Mouse (Mus musculus): ENCODE measurements around the gene Csta1. TPM values are rescaled to one million over a fixed set of nuclear protein-coding genes. Genes with fewer than 3 reads are reported as not detected.
"Not testable (repeated sequence)": the region's sequence is repeated elsewhere in the genome, so short reads cannot be mapped to it uniquely, and the experiment has no call there.

Gene Csta1
- polyA plus RNA-seq (2015; fragmentation: Nextera tagmentation; extraction: Ambion mirVana), result 0.55 TPM in 1 of 2 replicates, not detected in the other

DNA sequence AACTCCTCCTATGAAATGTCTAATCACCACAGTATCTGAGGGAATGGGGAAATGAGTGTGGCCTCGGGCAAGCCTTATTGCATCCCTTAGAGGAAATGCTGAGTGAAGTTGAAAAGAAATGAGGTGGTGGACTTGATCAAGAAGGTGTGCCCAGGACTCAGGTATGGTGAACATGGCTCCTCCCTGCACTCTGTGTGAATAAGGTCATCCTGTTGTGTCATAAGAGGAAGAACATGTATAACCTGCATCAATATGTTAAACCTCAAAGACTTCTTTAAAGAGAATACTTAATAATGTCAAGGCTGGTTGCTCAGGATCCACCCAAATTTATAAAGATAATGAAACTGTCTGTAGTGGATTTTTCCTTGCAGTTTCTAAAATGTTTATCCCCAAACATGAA, at the start of gene Csta1:
Csta1 (minus strand) TSS at position 101 of the 400 bp plus-strand sequence.
- H3K27me3 ChIP-seq, result no peaks in the 10 kb centered on the region
- no peak within 1 kb of the TSS for H3K4me2 ChIP-seq
- H3K27ac ChIP-seq, result no peak within 1 kb of the TSS
- ATAC-seq (ENCODE audit: insufficient number of reproducible peaks, insufficient read depth, low FRiP score, low TSS enrichment, low read depth), result no peak
- no peaks in the 10 kb centered on the region for H3K36me3 ChIP-seq
- H3K4me1 ChIP-seq, result no peaks in the 10 kb centered on the region
- H3K9me3 ChIP-seq, result no peaks in the 10 kb centered on the region
- WGBS, result 80% methylated on average over 1 of the region's 1 CpGs
- no peak within 1 kb of the TSS for H3K9ac ChIP-seq
- H3K4me3 ChIP-seq, result no peak within 1 kb of the TSS

DNA sequence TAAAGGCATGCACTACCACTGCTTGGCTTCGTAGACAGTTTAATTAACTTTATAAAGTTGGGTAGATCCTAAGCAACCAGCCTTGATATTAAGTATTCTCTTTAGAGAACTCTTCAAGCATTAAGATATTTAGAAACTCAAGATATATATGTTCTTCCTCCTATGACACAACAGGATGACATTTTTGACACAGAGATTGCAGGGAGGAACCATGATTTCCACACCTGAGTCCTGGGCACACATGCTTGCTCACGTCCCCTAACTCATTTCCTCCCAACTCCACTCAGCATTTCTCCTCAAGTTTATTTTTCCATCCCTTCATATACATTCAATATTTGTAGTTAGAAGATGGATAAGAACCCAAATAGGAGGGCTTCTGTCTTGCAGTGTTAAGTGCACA, 48.9 kb upstream of the Csta1 start:
- H3K4me2 ChIP-seq, result no peak overlapping the region
- H3K4me3 ChIP-seq, result no peak overlapping the region
- no peaks in the 10 kb centered on the region for H3K27me3 ChIP-seq
- 79% methylated on average over 2 of the region's 2 CpGs for WGBS
- H3K36me3 ChIP-seq, result no peaks in the 10 kb centered on the region
- no peak overlapping the region for H3K9ac ChIP-seq
- H3K4me1 ChIP-seq, result no peaks in the 10 kb centered on the region
- H3K9me3 ChIP-seq, result peaks cover 2% of the 10 kb centered on the region; the same call in 1 of the 2 replicates
- no peak for ATAC-seq (ENCODE audit: insufficient number of reproducible peaks, insufficient read depth, low FRiP score, low TSS enrichment, low read depth)
- H3K27ac ChIP-seq, result no peak overlapping the region

DNA sequence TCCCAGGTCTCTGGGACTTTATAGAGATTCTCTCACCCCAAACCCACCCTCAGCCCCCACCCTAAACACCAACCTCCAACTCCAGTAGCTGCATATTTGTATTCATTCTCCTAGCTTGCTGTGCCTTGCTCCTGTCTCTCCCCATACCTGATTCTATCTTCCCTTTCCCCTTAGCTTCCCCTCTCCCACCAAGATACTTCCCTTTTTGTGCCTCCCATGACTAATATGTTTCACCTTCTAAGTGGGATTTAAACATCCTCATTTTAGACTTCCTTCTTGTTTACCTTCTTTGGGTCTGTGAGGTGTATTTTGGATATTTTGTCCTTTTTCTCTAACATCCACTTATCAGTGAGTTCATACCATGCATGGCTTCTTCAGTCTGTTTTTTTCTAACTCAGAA, 45.1 kb upstream of the Csta1 start:
- peaks cover 5% of the 10 kb centered on the region; the same call in 1 of the 2 replicates for H3K9me3 ChIP-seq
- no peak for ATAC-seq (ENCODE audit: insufficient number of reproducible peaks, insufficient read depth, low FRiP score, low TSS enrichment, low read depth)
- H3K4me2 ChIP-seq, result no peak overlapping the region

DNA sequence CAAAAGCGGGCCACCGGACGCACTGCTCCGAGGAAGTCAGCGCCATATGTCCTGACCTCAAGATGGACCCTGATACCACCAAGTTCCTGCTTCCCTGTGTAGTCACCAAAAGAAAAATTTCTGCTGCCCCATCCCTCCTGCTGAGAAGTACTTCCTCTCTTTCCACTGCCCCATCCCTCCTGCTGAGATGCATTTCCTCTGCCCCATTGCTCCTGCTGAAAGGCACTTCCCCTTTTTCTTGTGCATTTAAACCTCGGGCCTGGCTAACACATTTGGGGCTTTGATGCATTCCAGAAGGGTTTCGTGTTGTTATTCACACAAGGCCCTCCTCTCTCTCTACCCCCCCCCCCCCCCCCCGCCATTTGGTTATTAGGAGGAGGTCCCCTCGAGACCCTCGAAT, 36.8 kb upstream of the Csta1 start:
- not testable (repeated sequence) for H3K27ac ChIP-seq; H3K36me3 ChIP-seq; H3K27me3 ChIP-seq; H3K4me2 ChIP-seq; ATAC-seq (ENCODE audit: insufficient number of reproducible peaks, insufficient read depth, low FRiP score, low TSS enrichment, low read depth); H3K9me3 ChIP-seq; H3K9ac ChIP-seq; H3K4me1 ChIP-seq; H3K4me3 ChIP-seq
- WGBS, result 86% methylated on average over 9 of the region's 10 CpGs

More for the DNA sequence above, 45.1 kb upstream of the Csta1 start:
- Histone ChIP-seq H3K27me3 (no peaks in the 10 kb centered on the region), H3K27ac (no peak overlapping the region), H3K9ac (no peak overlapping the region), H3K4me1 (no peaks in the 10 kb centered on the region), H3K36me3 (no peaks in the 10 kb centered on the region), H3K4me3 (no peak overlapping the region)

DNA sequence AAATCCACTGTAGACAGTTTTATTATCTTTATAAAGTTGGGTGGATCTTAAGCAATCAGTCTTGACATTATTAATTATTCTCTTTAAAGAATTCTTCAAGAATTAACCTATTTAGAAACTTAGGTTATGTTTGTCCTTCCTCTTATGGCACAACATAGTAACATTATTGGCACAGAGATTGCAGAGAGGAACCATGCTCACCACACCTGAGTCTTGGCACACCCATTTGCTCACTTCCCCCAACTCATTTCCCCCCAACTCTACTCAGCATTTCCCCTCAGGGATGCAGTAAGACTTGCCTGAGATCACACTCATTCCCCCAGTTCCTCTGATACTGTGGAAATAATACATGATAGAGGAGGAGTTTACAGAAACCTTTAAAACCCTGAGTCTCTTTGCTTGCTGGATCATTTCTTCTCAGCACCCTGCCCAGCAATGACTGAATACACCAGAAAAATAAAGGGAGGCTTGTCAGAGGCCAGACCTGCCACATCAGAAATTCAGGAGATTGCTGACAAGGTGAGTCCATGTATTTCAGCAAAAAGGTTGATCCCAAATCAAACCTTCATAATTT, 25.4 kb upstream of the Csta1 start, which contains the start of gene Stfa2l1:
Stfa2l1 (plus strand) TSS at position 410 of the 574 bp plus-strand sequence.
- H3K9ac ChIP-seq, result no peak within 1 kb of the TSS
- no peaks in the 10 kb centered on the region for H3K4me1 ChIP-seq
- no peak within 1 kb of the TSS for H3K27ac ChIP-seq
- no peak within 1 kb of the TSS for H3K4me3 ChIP-seq
- no peak for ATAC-seq (ENCODE audit: insufficient number of reproducible peaks, insufficient read depth, low FRiP score, low TSS enrichment, low read depth)
- no peaks in the 10 kb centered on the region for H3K27me3 ChIP-seq
- no peaks in the 10 kb centered on the region for H3K36me3 ChIP-seq
- no peaks in the 10 kb centered on the region for H3K9me3 ChIP-seq
- H3K4me2 ChIP-seq, result no peak within 1 kb of the TSS

DNA sequence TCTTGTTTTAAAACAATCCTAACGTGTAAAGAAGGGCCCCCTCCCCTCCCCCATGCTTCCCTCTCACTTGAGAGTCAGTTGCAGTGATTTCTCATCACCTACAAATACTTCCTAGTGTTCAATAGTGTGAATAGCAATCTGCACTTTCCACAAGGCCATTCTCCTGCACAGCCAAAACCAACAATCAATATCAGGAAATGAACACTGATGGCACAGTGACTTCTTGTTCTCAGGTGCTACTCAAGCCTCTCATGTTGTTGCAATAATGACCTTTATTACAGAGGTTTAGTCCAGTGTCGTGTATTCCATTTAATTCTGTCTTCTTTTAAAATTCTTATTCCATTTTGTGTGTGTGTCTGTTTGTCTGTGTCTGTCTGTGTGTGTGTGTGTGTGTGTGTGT, 7.2 kb upstream of the Csta1 start:
- no peak overlapping the region for H3K4me2 ChIP-seq
- 81% methylated on average over 2 of the region's 2 CpGs for WGBS
- ATAC-seq (ENCODE audit: insufficient number of reproducible peaks, insufficient read depth, low FRiP score, low TSS enrichment, low read depth), result no peak
- no peaks in the 10 kb centered on the region for H3K27me3 ChIP-seq
- H3K27ac ChIP-seq, result no peak overlapping the region
- H3K4me1 ChIP-seq, result no peaks in the 10 kb centered on the region
- no peaks in the 10 kb centered on the region for H3K36me3 ChIP-seq
- H3K4me3 ChIP-seq, result no peak overlapping the region
- H3K9ac ChIP-seq, result no peak overlapping the region
- H3K9me3 ChIP-seq, result no peaks in the 10 kb centered on the region

DNA sequence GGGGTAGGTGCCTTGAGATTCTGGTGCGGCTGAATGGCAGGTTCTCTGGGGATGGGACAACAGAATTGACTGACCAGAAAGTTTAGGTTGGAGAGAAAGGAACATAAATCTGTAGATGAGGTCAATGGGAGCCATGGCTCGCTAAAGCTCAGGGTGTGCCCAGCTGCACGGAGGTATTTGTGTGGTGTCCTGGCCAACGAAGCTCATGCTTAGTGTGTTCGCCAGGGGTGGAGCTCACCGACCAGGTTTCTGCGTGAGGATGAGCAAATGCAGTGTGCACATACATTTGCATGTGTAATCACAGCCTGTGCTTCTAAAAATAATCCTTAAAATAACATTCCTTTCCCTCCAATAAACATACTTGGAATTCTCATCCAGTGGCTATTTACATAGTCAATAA, 2.9 kb downstream of the Csta1 start:
- Histone ChIP-seq H3K27me3 (no peaks in the 10 kb centered on the region), H3K4me1 (no peaks in the 10 kb centered on the region), H3K36me3 (no peaks in the 10 kb centered on the region), H3K4me2 (no peak overlapping the region), H3K4me3 (no peak overlapping the region), H3K9ac (no peak overlapping the region), H3K9me3 (no peaks in the 10 kb centered on the region), H3K27ac (no peak overlapping the region)
- no peak for ATAC-seq (ENCODE audit: insufficient number of reproducible peaks, insufficient read depth, low FRiP score, low TSS enrichment, low read depth)
- WGBS, result 92% methylated on average over 7 of the region's 7 CpGs

DNA sequence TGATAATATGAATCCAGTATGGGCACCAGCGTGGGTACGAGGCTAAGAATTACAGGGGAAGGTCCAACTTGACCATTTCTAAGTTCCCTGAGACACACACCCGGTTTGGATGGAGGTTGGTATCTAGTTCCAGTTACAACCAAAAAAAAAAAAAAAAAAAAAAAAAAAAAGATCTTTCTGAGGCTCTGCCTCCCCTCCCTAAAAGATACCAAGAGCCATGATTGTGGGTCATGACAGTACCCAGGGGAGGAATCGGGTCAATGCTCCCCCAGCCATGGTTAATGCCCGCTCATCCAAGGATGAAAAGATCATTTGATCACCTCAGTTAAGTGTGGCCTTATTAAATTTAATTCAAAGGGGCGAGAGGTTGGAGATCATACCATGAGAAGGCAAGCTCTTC, 15.3 kb downstream of the Csta1 start:
- WGBS, result 90% methylated on average over 6 of the region's 6 CpGs
- not testable (repeated sequence) for ATAC-seq (ENCODE audit: insufficient number of reproducible peaks, insufficient read depth, low FRiP score, low TSS enrichment, low read depth); H3K4me2 ChIP-seq; H3K36me3 ChIP-seq; H3K9ac ChIP-seq; H3K27ac ChIP-seq; H3K4me1 ChIP-seq; H3K4me3 ChIP-seq; H3K9me3 ChIP-seq; H3K27me3 ChIP-seq

DNA sequence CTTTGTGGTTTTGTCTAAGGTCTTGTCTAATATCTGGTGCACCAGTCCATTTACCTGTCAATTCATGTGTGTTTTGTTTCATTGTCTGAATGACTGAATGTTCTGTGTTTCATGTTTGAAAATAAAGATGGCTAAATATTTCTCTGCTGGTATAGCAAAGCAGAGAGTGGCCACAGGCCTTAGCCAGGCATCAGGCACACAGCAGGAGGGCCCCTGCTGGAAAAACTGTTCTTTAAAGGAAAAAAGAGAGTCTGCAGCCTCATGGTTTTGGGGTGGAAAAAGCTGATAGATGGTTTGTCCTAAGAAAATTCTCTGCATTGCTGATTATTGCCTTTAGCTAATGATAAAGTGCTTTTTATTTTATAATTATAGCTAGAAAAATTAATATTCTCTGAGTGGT, 19.6 kb downstream of the Csta1 start:
- not testable (repeated sequence) for H3K9ac ChIP-seq; H3K9me3 ChIP-seq; H3K27me3 ChIP-seq; H3K27ac ChIP-seq; H3K36me3 ChIP-seq; H3K4me2 ChIP-seq; H3K4me3 ChIP-seq; H3K4me1 ChIP-seq; ATAC-seq (ENCODE audit: insufficient number of reproducible peaks, insufficient read depth, low FRiP score, low TSS enrichment, low read depth)

DNA sequence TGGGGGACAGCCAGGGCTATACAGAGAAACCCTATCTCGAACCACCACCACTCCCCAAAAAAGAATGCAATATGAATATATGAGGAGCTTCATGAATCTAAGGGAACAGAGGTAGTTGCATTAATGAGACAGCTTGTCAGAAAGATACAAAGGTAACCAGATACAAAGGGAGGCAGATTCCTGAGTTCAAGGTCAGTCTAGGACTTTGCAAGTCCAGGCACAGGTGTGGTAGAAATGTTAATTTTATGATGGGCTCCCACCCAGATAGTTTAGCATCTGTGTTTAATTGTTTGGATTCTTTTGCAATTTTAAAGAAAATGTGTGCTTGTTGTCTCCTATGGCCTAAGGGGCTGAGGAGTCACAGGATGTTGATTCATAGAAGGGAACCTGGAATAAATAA, 28.8 kb downstream of the Csta1 start:
- Histone ChIP-seq H3K9ac (no peak overlapping the region), H3K4me1 (no peaks in the 10 kb centered on the region), H3K4me3 (no peak overlapping the region), H3K27me3 (no peaks in the 10 kb centered on the region), H3K9me3 (peaks cover 7% of the 10 kb centered on the region; the same call in 1 of the 2 replicates), H3K27ac (no peak overlapping the region), H3K4me2 (no peak overlapping the region), H3K36me3 (no peaks in the 10 kb centered on the region)
- no peak for ATAC-seq (ENCODE audit: insufficient number of reproducible peaks, insufficient read depth, low FRiP score, low TSS enrichment, low read depth)
- 92% methylated on average over 1 of the region's 1 CpGs for WGBS

DNA sequence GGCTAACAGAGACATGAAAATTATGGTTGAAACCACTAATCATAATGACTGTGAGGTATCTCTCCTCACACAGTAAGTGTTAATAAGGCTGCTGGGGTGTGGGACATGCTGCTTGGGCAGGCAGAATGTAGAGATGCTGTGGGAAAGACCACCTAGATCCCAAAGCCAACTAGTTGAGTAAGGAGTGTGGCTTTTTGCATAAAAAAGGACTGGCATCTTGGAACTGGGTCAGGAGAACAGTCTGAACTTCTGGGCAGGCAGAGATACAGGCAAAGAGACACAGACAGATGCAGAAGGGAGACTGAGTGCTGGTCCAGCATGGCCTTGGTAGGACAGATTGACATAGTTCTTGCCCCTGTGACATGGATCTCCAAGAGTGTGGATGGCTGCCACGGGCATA, 29.5 kb downstream of the Csta1 start:
- no peak for ATAC-seq (ENCODE audit: insufficient number of reproducible peaks, insufficient read depth, low FRiP score, low TSS enrichment, low read depth)
- peaks cover 7% of the 10 kb centered on the region; the same call in 1 of the 2 replicates for H3K9me3 ChIP-seq
- H3K4me3 ChIP-seq, result no peak overlapping the region
- H3K27me3 ChIP-seq, result no peaks in the 10 kb centered on the region
- H3K4me1 ChIP-seq, result no peaks in the 10 kb centered on the region
- 83% methylated on average over 1 of the region's 1 CpGs for WGBS
- H3K4me2 ChIP-seq, result no peak overlapping the region
- no peaks in the 10 kb centered on the region for H3K36me3 ChIP-seq
- no peak overlapping the region for H3K27ac ChIP-seq
- H3K9ac ChIP-seq, result no peak overlapping the region

DNA sequence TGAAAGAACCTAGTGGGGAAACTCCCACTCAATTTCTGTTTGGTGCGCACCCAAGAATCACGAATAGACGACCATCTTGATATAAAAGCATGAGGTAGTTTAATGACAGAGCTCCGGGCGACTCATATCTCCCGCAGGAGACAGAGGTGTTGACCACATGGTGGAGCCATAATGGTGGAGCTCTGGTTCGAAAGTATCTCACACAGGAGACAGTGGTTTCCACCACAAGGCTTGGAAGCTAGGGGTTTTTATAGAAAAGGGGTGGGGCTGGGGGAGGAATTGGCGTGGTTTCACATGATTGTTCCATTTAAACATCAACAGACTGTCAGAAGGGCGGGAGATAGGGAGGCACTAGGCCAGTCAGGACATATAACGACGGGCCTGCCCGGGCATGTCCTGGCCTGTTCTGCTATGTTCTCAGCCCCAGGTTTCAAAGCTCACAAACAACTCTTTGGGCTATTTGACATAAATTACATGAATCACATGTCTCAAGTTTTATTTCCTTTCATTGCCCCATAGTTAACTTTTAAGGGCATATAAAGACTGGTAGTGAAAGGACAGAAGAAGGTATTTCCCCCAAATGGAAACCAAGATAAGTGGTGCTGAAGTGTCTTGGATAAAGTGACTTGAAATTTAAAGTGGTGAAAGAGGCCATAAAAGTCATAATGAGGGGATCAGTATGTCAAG, 33.1 kb downstream of the Csta1 start:
- H3K36me3 ChIP-seq; H3K9me3 ChIP-seq; H3K4me2 ChIP-seq; ATAC-seq (ENCODE audit: insufficient number of reproducible peaks, insufficient read depth, low FRiP score, low TSS enrichment, low read depth); H3K27ac ChIP-seq; H3K27me3 ChIP-seq; H3K9ac ChIP-seq; H3K4me3 ChIP-seq; H3K4me1 ChIP-seq: not testable (repeated sequence)
- 94% methylated on average over 12 of the region's 12 CpGs for WGBS

All from embryonic facial prominence, embryonic 13.5 days (tissue).